Mouse (Mus musculus) embryo, embryonic 11.5 days (tissue): Measurements from ENCODE around the gene Ptges3l.
"Not testable (repeated sequence)": the region's sequence is repeated elsewhere in the genome, so short reads cannot be mapped to it uniquely, and the experiment has no call there.

ENCODE experiments used
- DNase-seq: peaks from one replicate; pipeline ENCODE4 v3.0.0-alpha.2; 2012; ENCODE audit warnings: low read depth, low spot score

Gene Ptges3l

DNA sequence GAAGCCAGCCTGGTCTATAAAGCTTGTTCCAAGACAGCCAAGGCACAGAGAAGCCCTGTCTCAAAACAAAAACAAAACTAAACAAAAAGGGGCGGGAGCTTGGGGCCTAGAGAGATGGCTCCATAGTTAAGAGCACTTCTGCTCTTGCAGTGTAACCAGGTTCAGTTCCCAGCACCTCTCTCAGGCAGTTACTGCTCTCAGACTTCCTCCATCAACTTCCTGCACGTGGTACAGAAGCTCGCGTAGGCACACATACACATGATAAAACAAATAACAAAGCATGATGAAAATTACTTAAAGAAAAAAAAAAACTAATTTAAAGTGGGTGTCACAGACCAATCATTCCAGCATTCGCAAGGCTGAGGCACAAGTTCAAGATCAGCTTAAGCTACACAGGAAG is 5.0 kb downstream of the Ptges3l start:
- no peak for DNase-seq

GRCm38 (mm10) chr11:101419610-101420009 is 5.5 kb downstream of the Ptges3l start:
- DNase-seq: no peak

- DNase-seq: no peak
These were observed 6.1 kb downstream of the Ptges3l start for GRCm38 (mm10) chr11:101418991-101419390.

DNA sequence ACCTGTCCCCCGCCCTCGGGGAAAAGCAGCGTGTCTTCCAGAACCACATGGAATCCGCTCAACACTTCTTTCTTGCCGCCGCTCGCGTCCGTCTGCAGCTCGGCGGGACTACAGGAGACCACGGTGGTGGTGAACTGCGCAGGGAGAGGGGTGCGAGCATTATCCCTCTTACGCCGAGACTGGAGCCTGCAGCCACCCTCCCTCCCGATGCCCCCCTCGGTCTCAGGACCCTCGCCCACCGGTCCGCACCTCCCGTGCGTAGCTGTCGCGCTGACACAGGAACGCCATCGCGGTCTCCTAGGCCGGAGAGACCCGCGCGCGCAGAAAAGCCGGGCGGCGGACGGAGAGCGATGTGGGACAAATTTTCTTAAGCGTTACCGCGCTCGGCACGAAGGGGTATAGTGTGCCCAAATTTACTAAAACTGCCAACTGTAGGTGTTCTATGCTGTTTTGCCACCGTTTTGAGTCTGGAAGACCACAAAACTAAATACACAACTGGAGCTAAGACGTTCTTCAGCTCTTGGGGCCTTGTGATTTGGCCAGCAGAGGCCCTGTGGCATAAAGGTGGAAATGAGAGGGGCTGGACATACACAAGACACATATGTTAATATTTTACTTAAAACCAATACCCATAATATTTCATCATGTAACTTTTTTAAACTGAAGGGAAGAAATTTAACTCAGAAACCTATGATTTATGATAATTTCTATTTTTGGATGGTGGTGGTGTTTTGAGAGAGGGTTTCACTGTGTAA is 7.9 kb downstream of the Ptges3l start, which contains the start of gene Aarsd1:
TSS of gene Aarsd1 (minus strand) at position 515 of the 755 bp plus-strand sequence.
- peak; percentile 76 for DNase-seq

GRCm38 (mm10) chr11:101416433-101417100 is 8.6 kb downstream of the Ptges3l start:
- no peak for DNase-seq

DNA sequence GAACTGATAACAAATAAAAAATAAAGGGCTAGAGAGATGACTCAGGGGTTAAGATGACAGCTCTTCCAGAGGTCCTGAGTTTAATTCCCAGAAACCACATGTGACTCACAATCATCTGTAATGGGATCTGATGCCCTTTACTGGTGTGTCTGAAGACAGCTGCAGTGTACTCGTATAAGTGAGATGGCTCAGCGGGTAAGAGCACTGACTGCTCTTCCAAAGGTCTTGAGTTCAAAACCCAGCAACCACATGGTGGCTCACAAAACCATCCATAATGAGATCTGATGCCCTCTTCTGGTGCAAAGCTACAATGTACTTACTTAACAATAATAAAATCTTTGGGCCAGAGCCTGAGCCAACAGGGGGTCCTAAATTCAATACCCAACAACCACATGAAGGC is 9.8 kb downstream of the Ptges3l start:
- DNase-seq: no peak

DNA sequence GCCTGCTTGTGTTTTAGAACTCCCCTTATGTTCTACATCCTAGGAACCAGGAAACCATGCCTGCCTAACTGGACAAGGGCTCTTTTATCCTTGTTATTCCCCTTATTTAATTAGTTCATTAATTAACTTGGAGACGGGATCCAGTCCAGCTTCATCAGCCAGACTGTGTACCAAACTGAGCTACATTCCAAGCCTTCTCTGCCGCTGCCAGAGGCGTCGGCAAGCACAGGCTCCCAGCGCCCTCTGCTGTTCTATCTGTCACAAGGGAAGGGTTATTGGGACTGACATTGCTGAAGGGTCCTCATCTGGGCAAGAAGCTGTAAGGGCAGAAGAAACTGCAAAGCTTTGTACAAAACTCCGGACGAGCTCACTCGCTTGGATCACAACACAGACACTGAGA is 30.0 kb downstream of the Ptges3l start:
- peak; percentile 61 for DNase-seq

GRCm38 (mm10) chr11:101381817-101382216 is 43.3 kb downstream of the Ptges3l start:
- DNase-seq: no peak

- no peak for DNase-seq
These were observed 46.2 kb downstream of the Ptges3l start for GRCm38 (mm10) chr11:101378926-101379325.

GRCm38 (mm10) chr11:101378196-101378595 is 46.9 kb downstream of the Ptges3l start:
- DNase-seq: not testable (repeated sequence)

GRCm38 (mm10) chr11:101374421-101374938 is 50.7 kb downstream of the Ptges3l start:
- no peak for DNase-seq

DNA sequence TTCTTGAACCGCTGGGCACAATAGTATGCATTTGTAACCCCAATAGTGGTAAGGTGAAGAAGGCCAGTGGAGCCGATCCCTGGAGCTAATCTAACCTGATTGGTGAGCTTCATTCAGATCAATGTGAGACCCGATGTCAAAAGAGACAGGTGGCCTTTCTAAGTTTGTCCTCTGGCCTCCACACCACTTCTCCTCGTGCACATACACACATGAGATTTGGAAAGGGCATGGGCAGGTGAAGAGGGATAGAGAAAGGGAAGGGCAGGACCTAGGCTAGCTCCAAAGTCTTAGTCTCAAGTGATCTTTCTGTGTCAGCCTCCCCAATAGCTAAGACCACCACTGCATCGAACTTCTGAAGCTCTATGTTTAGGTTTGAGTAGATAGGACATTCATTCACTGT is 55.0 kb downstream of the Ptges3l start:
- DNase-seq: no peak
